Mouse (Mus musculus) stomach, postnatal 0 days (tissue): ENCODE measurements around the gene Gm1673. TPM values are rescaled to one million over a fixed set of nuclear protein-coding genes. Genes with fewer than 3 reads are reported as not detected.

Experiments
- ATAC-seq: fragments of 200-750 bp; cut with Nextera tagmentation; 2 replicates; pipeline ENCODE4 v1.8.0; 2017; ENCODE audit not compliant: low FRiP score, low TSS enrichment
- DNase-seq: peaks from one replicate; pipeline ENCODE4 v3.0.0-alpha.2; 2016; ENCODE audit warnings: low spot score
- H3K27ac ChIP-seq: fragments of 300-500 bp; sonication (generic); replicated peaks from 2 replicates; pipeline ENCODE4 v1.5.1; 2014; ENCODE audit warnings: mild to moderate bottlenecking, control low read depth
- H3K27me3 ChIP-seq: fragments of 300-500 bp; sonication (generic); 2 replicates; pipeline ENCODE4 v1.6.1; 2014; ENCODE audit warnings: low read length; ENCODE audit not compliant: control insufficient read depth, insufficient read depth
- H3K36me3 ChIP-seq: fragments of 300-500 bp; sonication (generic); 2 replicates; pipeline ENCODE4 v1.6.1; 2014; ENCODE audit warnings: low read length, mixed read lengths; ENCODE audit not compliant: control insufficient read depth, insufficient read depth
- H3K4me1 ChIP-seq: fragments of 300-500 bp; sonication (generic); replicated peaks from 2 replicates; pipeline ENCODE4 v1.6.1; 2014; ENCODE audit warnings: antibody characterized with exemption; ENCODE audit not compliant: control insufficient read depth, insufficient read depth
- H3K4me2 ChIP-seq: fragments of 300-500 bp; sonication (generic); replicated peaks from 2 replicates; pipeline ENCODE4 v1.6.1; 2014; ENCODE audit warnings: low read depth, mild to moderate bottlenecking, control low read depth, moderate library complexity
- H3K4me3 ChIP-seq: fragments of 300-500 bp; sonication (generic); 2 replicates; pipeline ENCODE4 v1.5.1; 2014; ENCODE audit warnings: low read depth, low read length, control low read depth
- H3K9ac ChIP-seq: fragments of 300-500 bp; sonication (generic); 2 replicates; pipeline ENCODE4 v1.6.1; 2014; ENCODE audit warnings: mild to moderate bottlenecking, low read length, control low read depth, mixed read lengths
- H3K9me3 ChIP-seq: fragments of 300-500 bp; sonication (generic); 2 replicates; pipeline ENCODE4 v1.6.1; 2016; ENCODE audit warnings: low read length; ENCODE audit not compliant: control insufficient read depth
- CTCF ChIP-seq: IDR thresholded peaks from 2 replicates; pipeline ENCODE4 v1.5.1; 2016; ENCODE audit warnings: antibody characterized with exemption, low read depth, mild to moderate bottlenecking, moderate library complexity
- EP300 ChIP-seq: optimal IDR thresholded peaks from 2 replicates; pipeline ENCODE3; 2016; ENCODE audit warnings: antibody characterized with exemption
- WGBS: fragments of 180-500 bp; shearing (Covaris S2); extraction: QIAGEN DNeasy Blood & Tissue Kit; methylation state at CpG from one replicate; pipeline ENCODE4 v1.1.7; 2014; 5-methylcytosine and 5-hydroxymethylcytosine counted together
- polyA plus RNA-seq: library from polyadenylated mRNA; unstranded; fragments of >200 nt; fragmentation: Nextera tagmentation; extraction: Ambion mirVana; gene quantifications from 2 replicates; pipeline ENCODE4 v1.2.1, GENCODE M21; 2015

Gm1673 gene
- polyA plus RNA-seq, 1 experiment from 2014 or later: 27.7 TPM

DNA sequence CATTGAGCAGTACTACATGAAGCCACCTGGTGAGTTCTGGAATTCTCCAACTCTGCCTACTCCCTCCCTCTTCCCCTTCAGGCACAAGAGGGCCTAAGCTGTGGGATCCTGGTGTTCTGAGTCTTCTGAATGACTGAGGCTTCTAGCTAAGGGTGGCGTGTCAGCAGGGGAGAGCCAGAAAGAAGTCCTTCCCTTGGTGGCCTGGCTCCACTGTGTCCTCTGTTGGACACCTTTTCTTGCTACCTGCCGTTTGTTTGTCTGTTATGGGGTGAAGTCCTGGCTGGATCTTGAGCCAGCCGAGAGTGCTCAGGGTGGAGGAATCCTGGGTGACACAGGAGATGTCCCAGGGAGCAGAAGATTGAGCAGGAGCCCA is 15.3 kb downstream of the Gm1673 start:
- Histone ChIP-seq H3K4me2 (no peak overlapping the region), H3K9ac (no peak overlapping the region), H3K36me3 (no peaks in the 10 kb centered on the region), H3K27ac (no peak overlapping the region), H3K9me3 (no peaks in the 10 kb centered on the region), H3K27me3 (peaks cover 16% of the 10 kb centered on the region), H3K4me1 (no peaks in the 10 kb centered on the region; the same call in 1 of the 2 replicates), H3K4me3 (no peak overlapping the region)
- TF ChIP-seq EP300 (no peak), CTCF (no peak)
- WGBS: 93% methylated on average over 3 of the region's 3 CpGs
- ATAC-seq: no peak
- DNase-seq: no peak

DNA sequence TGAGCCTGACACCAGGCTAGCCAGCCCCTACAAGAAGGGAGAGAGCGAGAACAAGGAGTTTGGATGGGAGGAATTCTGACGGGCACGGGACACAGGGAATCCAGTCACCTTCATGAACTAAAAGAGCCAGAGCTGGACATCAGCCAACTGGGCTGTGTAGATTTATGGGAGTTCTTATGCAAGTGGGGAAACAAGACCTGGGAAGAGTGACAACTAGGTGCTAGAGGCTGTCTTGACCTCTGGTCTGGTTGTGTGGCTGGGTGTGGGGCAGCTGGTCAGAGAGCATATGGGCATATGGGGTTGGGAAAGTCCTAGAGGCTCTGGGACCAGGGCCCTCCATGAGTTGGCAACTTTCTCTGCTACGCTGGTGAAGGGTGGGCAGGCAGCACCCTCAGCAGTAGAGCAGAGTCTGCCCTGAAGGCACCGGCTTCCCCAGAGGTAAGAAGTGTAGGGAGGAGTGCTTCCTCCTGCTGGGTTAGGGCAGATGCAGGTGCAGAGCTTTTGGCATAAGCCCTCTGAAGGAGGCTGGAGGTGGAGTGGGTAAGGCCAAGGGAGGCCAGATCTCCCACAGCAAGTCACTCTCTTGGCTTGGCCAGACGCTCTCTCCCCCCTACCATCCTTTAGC is 16.3 kb downstream of the Gm1673 start:
- no peak overlapping the region for H3K9ac ChIP-seq
- TF ChIP-seq EP300 (no peak), CTCF (no peak)
- H3K4me1 ChIP-seq: no peaks in the 10 kb centered on the region; the same call in 1 of the 2 replicates
- peaks cover 16% of the 10 kb centered on the region for H3K27me3 ChIP-seq
- no peak for DNase-seq
- no peak overlapping the region for H3K4me2 ChIP-seq
- WGBS: 78% methylated on average over 6 of the region's 6 CpGs
- no peaks in the 10 kb centered on the region for H3K36me3 ChIP-seq
- no peak for ATAC-seq
- H3K9me3 ChIP-seq: no peaks in the 10 kb centered on the region
- no peak overlapping the region for H3K4me3 ChIP-seq
- no peak overlapping the region for H3K27ac ChIP-seq

DNA sequence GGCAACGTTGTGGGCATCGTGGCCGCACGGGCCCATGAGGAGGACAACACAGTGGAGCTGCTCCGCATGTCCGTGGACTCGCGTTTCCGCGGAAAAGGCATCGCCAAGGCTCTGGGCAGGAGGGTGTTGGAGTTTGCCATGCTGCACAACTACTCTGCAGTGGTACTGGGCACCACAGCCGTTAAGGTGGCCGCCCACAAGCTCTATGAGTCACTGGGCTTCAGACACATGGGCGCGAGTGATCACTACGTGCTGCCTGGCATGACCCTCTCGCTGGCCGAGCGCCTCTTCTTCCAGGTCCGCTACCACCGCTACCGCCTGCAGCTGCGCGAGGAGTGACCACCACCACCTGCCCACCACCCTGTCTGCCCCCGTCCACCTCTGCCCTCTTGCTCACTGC is 17.6 kb downstream of the Gm1673 start:
- 96% methylated on average over 25 of the region's 25 CpGs for WGBS
- Histone ChIP-seq H3K27me3 (peaks cover 11% of the 10 kb centered on the region; the same call in 1 of the 2 replicates), H3K4me2 (no peak overlapping the region), H3K4me3 (no peak overlapping the region), H3K36me3 (no peaks in the 10 kb centered on the region), H3K9ac (no peak overlapping the region), H3K9me3 (no peaks in the 10 kb centered on the region), H3K4me1 (no peaks in the 10 kb centered on the region; the same call in 1 of the 2 replicates), H3K27ac (no peak overlapping the region)
- ATAC-seq (no peak), DNase-seq (no peak)
- TF ChIP-seq CTCF (no peak), EP300 (no peak)

DNA sequence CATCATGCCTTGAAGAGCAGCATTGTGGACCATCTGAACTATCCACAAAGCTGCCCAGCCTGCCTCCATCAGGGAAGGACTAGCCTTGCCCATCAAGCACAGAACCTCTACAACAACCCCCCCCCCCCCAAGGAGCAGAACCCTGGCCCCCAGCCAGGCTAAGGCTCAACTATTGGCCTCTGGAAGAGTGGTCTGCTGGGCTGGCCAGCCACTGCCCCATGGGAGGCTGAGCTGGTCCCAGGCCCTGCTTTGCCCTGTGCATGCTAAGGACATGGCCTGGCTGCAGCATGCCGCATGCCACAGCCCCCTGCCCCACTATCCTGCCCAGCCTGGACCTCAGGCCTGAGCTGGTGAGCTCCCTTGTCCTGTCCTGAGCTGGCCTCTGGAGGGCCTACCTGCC is 18.2 kb downstream of the Gm1673 start:
- ATAC-seq: 0 out of 2 replicates have a peak, but pooled peaks have one; percentile 4
- H3K9ac ChIP-seq: no peak overlapping the region
- TF ChIP-seq CTCF (no peak), EP300 (no peak)
- H3K4me1 ChIP-seq: no peaks in the 10 kb centered on the region; the same call in 1 of the 2 replicates
- no peak overlapping the region for H3K27ac ChIP-seq
- no peak overlapping the region for H3K4me2 ChIP-seq
- peaks cover 11% of the 10 kb centered on the region; the same call in 1 of the 2 replicates for H3K27me3 ChIP-seq
- no peak for DNase-seq
- no peak overlapping the region for H3K4me3 ChIP-seq
- WGBS: 80% methylated on average over 1 of the region's 1 CpGs
- no peaks in the 10 kb centered on the region for H3K9me3 ChIP-seq
- H3K36me3 ChIP-seq: no peaks in the 10 kb centered on the region

DNA sequence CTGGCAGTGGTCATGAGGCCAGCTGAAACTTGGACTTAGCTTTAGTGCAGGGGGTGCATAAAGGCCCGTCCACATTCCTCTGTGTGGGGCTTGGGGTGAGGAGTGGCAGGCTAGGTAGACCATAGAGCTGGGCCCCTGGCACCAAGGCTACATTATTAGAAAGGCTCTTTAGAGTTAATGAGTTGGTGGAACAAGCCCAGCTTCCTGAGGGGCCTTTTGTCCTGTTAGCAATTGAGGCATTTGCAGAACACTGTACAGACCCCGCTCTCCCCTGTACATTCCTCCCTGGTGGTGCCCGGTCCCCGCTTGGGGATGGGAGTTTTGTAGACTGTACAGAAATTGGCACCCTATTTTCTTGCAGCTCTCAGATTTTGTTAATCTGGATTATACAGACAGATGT is 19.4 kb downstream of the Gm1673 start:
- Histone ChIP-seq H3K27ac (no peak overlapping the region), H3K4me3 (no peak overlapping the region), H3K4me1 (no peaks in the 10 kb centered on the region), H3K9me3 (no peaks in the 10 kb centered on the region), H3K36me3 (no peaks in the 10 kb centered on the region), H3K9ac (no peak overlapping the region), H3K27me3 (peaks cover 3% of the 10 kb centered on the region; the same call in 1 of the 2 replicates), H3K4me2 (no peak overlapping the region)
- ATAC-seq (no peak), DNase-seq (no peak)
- 92% methylated on average over 4 of the region's 4 CpGs for WGBS
- TF ChIP-seq CTCF (no peak), EP300 (no peak)

DNA sequence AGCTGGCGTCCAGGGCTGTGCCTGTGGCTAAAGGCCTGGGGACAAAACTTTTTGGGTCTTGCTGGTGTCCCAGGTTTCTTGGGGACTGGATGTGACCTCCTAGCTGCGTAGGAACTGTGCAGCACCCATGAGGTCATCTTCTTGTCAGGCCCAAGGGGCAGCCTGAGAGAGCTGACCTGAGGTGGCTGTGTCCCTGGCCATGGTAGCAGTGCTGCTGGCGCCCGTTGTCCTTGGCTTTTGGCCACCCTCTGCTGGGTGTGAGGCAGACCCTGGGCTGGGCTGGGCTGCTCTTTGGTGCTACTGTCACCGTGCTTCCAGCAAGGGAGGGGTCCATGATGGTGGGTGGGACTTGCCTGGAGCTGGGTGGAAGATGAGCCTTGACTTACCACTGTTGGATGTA is 21.4 kb downstream of the Gm1673 start:
- TF ChIP-seq EP300 (no peak), CTCF (no peak)
- no peaks in the 10 kb centered on the region for H3K27me3 ChIP-seq
- H3K27ac ChIP-seq: no peak overlapping the region
- no peaks in the 10 kb centered on the region for H3K36me3 ChIP-seq
- no peak for ATAC-seq
- WGBS: 69% methylated on average over 5 of the region's 5 CpGs
- H3K4me2 ChIP-seq: no peak overlapping the region
- H3K9me3 ChIP-seq: no peaks in the 10 kb centered on the region
- no peak overlapping the region for H3K9ac ChIP-seq
- no peaks in the 10 kb centered on the region for H3K4me1 ChIP-seq
- H3K4me3 ChIP-seq: no peak overlapping the region
- no peak for DNase-seq
